Mouse (Mus musculus): ENCODE results near the gene Gm16253.

Gene Gm16253

DNA sequence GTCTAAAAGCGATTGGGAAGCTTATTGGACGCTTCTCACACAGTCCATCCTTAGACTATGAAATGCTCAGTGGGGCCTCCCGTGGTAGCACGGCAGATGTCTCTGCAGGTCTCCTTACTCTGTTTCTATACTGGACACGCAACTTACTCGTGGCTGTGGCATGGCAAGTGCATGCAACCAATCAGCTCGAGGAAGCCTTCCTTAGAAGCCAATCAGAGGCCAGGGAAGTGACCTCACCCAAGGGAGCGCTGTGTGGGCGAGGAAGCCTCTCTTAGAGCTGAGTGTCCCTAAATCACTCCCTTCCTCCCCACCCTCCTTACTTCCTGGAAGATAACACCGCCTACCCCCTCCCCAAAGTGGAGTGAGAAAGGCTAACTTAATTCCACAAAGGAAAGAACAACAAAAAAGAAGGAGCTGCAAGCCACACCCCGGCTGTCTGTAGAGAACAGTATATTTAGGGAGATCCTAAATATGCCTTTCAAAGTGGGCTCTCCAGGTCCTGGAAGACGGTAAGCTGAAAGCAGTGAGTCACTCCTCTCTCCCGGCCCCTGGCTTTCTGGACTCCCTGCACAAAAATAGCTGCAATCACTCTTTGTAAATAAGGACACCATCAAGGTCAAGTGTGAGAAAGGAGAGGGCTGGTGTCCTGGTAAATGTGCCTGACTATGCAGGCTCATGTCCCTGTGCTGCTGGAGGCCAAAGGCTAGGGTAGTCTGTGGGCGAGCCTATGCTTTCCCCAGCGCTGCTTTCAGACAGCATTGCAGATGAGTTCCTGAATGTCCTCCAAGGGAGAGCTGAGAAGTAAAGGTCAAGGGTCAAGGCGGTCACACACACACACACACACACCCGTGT lies at the start of gene Gm16253:
Gene Gm16253 (plus strand): TSS at position 295 of the 852 bp plus-strand sequence.
- peak; percentile 96 for DNase-seq

DNA sequence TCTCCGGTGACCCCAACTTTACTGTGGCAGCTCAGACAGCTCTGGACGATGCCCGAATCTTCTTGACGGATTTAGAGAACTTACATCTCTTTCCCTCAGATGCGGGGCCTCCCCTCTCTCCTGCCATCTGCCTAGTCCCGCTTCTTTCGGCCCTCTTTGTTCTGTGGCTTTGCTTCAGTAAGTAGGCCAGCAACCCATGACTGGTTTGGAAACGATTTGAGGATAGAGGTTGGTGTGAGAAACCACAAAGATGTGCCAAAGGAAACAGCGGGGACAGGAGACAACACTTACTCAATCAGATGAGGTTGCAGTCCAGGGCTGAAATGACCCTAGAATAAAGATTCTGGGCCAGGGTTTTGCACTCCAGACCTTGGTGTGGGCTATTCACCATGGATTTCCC lies 48.3 kb upstream of the Gm16253 start:
- no peak for DNase-seq

DNA sequence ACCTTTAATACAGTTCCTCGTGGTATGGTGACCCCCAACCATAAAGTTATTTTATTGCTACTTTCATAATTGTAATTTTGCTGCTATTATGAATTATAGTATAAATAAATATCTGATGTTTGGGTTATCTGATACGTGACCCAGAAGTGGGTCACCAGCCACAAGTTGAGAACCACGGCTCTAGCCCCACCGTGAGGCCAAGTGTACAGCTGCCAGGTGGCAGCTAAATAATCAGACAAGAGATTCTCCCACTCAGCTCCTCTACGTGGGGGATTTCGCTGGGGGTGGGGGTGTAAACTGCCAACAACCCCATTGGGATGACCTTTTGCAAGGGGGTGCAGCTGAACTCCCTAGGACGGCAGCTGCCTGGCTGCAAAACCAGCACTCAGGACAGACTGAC lies 44.7 kb upstream of the Gm16253 start:
- DNase-seq, result no peak

DNA sequence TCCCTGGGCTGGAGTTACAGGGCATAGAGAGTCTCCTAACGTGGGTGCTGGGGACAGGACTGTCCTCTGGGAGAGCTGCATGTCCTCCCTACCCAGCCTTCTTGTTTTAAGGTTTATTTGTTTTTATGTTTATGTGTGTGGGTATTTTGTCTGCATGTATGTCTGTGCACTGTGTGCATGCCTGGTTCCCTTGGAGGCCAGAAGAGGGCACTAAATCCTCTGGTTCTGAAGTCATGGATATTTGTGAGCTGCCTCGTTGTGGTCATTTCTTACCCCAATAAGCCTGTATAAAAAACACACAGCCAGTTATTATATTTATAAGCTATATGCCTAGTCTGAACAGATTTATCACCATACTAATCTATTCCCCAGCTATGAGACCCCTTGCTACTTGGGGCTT lies 42.5 kb upstream of the Gm16253 start:
- no peak for DNase-seq

DNA sequence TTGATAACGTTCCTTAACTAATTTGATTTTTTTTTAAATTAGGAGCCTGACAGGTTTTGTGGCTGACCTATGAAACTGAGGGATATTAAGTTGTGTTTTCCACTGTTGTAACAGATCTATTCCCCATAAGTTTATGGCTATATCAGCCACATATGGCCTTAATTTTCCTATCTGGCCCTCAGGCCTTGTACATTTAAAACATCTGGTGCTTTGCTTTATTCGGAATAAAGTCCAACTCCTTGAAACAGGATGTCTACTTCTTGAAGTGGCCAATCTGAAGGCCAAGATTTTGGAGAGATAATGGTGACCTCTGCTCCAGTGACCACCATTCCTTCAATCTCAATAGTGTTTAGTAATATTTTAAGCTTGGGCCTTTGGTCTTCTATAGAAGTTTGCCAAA lies 37.5 kb upstream of the Gm16253 start:
- DNase-seq, result no peak

DNA sequence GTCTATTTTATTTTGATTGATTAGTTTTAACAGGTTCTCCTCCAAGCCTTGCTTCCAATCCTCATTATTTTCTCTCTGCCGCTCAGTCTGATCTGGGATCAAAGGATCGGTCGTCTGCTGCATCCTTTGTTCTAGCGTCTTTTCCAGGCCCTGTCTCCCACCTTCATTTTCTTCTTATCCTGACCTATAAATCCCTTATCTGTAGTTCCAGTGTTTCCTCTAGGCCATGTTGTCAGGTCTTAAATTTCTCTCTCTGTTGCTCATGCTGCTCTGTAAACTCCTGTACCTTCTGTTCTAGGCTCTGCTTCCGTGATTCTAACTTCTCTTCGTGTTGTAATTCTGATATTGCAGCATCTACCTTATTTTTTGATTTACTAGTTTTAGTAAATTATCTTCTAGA lies 36.0 kb upstream of the Gm16253 start:
- no peak for DNase-seq

DNA sequence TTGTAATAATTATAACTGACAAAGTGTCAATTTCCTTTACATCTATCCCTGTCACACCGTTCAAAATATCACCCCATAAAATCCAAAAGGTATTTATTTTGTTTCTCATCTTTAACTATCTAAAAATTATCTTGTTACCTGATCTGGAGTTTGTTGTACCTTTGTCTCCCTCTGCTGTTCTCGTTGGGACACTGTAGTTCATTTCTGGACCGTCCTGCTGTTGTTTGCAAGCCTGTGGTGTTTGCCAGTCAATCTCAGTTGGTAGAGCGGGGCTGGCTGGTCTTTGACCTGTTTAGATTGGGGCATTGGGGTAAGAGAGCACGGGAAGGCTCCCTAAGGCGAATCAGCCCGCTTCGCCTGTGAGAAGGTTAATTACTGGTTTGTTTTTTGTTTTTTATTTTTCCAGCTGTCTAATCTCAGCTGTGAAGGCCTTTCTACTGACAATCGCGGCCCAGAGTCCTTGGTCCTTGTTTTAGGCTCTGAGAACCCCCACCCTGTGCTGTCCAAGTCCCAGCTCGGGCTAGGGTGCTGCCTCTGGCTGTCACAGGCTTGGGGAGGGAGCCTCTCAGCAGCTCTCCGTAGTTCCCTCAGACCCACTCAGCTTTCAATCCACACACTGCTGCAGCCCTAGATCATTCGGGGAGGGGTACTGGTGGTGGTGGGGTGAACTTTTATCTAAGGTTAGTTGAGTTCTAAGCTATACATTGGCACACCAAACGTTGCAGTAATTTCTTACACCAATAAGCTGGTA lies 35.3 kb upstream of the Gm16253 start:
- no peak for DNase-seq

DNA sequence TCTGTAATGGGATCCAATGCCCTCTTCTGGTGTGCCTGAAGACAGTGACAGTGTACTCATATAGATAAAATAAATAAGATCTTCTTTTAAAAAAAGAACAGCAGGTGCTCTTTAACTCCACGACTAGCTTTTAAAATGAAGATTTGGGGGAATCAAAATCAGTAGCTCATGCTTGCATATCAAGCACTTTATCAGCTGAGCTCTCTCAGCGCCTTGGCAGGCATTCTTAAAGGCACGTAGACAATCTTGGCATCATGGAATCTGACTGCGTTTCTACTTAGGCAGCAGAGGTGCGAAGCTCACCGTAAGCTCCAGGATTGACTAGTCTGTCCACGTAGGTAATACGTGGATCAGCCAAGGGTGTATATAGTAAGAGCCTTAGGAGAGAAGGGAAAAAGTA lies 34.2 kb upstream of the Gm16253 start:
- no peak for DNase-seq

DNA sequence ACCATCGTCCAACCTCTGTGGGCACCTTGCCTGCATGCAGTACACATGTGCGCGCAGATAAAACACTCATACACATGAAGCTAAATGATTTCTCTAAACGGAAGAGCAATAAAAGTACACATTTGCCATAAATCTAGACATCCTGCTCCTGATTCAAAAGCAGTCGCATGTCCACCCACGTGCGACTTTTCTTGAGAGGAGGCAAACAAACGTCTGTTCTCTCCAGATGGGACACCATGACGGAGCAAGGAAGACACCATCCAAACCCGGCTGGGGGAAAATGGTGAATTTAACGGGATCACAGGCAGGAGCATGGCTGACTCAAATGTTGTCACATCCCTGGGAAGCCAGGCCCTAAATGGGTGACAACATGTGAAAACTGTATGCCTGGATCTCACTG lies 33.4 kb upstream of the Gm16253 start:
- no peak for DNase-seq

DNA sequence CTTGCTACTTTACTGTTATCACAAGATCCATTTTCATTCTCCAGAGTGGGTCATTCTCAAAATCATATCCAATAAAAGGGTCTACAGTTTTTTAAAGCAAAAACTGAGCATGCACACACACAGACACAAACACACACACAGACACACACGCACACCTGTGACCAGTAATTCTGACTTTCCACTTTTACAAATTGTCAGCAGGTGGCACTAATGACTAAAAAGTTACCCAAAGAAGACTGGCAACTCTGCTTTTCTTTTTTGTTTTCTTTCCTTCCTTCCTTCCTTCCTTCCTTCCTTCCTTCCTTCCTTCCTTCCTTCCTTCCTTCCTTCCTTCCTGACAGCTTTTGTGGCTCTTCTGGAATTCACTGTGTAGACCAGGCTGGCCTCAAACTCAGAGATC lies 31.2 kb upstream of the Gm16253 start:
- no peak for DNase-seq

DNA sequence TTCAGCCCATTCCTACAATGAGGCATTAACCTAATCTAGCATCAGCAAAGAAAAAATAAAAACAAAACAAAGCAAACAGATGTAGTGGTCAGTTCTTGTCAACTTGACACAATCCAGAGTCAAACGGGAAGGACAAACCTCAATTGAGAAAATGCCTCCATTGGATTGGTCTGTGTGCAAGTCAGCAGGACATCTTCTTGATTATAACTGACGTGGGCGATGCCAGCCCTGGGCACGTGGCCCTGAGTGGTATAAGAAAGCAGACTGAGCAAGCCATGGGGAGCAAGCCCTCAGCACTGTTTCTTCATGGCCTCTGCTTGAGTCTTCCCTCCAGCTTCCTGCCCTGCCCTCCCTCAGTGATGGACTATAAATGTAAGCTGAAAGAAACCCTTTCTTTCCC lies 29.9 kb upstream of the Gm16253 start:
- DNase-seq, result no peak

DNA sequence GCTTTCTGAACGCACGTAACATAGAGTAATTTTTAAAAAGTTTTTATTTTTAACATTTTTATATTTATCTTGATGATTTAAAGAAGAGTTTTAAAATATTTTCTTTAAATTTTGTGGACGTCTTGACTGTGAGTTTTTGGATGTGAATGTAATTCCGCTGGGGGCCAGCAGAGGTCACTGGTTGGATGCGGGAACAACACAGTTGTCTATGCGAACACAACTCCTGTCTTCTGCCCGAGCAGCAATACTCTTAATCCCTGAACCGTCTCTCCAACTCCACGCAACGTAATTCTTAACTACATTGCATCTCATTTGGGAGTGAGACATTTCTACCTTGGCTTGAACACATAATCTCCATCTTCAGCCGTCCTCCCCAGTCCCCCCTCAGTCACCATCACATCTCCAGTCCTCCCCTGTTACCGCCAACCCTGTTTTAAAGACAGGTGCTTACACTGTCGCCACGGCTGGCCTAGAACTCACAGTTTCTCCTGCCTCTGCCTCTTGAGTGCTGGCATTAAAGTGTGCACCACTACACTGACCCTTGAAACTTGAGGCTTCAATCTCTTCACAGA lies 29.3 kb upstream of the Gm16253 start:
- DNase-seq, result peak; percentile 60

DNA sequence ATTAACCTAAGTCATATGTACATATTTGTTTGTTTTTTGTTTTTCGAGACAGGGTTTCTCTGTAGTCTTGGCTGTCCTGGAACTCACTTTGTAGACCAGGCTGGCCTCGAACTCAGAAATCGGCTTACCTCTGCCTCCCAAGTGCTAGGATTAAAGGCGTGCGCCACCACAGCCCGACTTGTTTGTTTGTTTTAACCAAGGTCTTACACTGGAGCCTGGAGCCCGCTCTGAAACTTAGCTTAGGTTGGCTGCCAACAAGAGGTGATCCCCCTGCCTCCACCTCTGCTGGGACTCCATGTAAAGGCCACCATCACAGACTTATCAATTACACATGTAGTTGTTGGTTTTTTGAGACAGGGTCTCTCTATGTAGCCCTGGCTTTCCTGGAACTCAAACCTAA lies 28.0 kb upstream of the Gm16253 start:
- no peak for DNase-seq

DNA sequence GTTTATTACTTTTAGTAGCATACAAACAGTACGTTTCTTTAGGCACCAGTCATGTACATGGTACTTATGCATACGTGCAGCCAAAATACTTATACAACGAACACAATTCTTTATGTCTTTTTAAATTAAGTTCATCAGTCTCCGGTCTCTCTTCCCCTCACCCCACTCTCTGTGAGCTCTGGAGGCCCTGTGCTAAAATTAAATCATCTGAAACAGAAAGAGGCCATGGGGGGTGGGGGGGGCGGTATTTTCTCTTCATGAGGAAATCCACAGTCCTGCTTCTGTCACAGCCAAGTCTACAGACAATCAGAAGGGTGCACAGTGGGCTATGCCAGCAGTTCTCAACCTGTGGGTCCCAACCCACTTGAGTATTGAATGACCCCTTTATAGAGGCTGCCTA lies 27.4 kb upstream of the Gm16253 start:
- DNase-seq, result no peak

DNA sequence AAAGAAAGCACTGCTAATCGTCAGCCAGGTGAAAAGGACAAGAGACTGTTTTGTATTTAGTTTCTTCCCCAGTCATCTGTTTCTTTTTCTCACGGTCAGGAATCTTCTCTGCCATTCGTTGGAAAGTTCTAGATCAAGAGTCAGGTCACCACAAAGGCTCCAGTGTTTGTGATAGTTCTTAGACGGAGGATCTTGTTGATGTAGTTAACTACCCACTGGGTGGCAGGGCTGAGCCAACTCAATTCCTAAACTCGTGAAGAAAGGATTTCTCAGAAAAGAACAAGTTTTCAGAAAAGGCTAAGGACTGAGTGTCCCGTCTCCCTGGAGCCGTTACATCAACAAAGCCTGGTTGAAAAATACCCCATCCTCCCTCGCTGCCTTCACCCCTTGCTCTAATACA lies 25.6 kb upstream of the Gm16253 start:
- DNase-seq, result peak; percentile 69

DNA sequence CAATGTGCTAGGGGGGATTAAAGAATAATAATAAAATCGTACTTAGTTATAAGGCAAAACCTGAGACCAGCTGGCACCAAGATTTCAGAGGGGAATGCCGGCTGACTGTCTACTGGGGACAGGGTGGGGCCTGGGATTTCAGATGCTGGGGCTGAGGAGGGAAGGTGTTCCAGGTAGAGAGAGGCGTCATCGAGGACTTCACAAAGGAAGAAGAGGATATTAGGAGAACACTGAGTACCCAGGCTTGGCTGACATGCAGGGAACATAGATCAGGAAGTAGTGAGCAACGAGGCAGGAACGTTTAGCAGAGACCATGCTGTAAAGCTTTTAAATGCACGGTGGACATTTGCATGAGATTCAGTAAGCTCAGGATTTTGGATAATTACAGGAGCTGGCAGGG lies 24.9 kb upstream of the Gm16253 start:
- DNase-seq, result no peak

DNA sequence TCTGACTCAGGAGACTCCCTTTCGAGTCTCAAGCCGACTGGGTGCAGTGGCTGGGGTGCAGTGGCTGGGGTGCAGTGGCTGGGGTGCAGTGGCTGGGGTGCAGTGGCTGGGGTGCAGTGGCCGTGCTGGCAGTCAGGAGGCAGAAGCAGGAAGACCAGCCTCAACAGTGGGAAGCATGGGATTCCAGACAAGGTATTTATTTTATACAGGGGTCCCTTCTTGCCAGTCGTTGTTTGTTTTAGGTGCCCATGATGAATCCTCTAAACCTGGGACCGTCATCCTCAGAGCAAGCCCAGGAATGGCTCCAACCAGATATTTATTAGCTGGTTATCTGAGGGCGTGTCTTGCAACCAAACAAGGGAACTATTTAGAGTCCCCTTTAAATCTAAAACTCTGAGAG lies 23.2 kb upstream of the Gm16253 start:
- no peak for DNase-seq

DNA sequence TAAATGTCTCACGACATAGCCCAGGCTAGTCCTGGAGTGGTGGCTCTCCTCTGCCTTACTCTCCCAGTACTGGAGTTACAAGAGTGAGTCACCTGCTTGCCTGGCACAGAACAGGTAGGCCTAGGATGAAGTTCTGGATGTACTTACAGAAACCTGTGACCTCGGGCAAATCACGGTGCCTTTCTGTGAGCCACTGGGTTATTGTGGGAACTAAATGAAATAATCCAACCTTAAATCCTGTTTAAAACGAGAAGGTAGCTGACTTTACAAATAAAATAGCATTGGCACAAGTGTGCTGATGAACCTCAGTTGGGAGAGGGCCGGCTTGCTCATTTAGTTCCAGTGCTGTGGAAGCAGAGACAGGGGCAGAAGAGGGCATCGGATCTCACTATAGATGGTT lies 22.5 kb upstream of the Gm16253 start:
- peak; percentile 34 for DNase-seq

DNA sequence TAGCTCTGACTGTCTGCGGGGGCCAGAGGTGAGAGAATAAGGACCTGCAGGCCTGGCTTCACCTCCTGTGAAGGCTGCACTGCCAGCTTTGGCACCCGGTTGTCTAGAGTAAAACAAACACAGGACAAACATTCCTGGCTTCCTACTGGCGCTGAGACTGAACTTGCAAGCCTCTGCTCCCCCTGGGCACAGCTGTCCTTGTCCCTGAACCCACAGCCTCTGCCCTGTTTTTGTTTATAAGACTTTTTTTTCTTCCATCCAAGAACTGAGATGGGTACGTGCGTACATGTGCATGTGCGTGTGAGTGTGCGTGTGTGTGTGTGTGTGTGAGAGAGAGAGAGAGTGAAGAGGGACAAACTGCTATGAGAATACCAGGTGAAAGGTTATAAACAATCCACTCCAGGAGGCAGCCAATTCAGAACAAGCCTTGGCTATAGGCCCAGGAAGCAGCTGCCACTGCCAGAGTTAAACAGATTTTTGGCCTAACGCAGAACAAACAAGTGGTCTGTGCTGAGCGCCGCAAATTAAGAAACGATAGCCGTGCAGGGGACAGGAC lies 21.7 kb upstream of the Gm16253 start:
- peak; percentile 92 for DNase-seq

DNA sequence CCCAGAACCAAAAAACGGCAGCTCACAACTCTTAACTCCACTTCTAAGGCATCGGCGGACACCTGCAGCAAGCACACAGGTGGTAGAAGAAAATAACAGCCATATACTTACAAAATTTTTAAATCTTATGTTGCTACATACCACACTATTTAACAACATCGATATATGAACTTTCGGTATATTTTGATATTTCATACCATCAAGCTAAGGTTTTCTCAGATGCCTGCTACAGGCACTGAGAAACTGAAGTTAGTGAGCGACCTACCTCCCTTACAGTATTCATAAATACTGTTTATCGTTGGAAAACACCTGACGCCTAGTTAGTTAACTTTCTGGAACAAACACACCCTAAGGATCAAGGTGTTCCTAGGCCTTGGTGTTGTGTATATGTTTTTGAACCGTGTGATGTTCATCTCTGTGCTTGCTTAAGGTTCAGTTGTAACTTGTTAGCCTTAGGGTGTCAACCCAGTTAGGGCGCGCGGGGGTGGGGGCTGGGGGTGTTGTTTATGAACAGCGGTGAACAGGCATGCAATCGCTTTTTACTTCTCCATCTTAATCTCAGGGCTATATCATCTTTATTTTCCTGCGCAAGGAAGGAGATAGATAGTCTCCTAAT lies 20.7 kb upstream of the Gm16253 start:
- DNase-seq, result no peak

DNA sequence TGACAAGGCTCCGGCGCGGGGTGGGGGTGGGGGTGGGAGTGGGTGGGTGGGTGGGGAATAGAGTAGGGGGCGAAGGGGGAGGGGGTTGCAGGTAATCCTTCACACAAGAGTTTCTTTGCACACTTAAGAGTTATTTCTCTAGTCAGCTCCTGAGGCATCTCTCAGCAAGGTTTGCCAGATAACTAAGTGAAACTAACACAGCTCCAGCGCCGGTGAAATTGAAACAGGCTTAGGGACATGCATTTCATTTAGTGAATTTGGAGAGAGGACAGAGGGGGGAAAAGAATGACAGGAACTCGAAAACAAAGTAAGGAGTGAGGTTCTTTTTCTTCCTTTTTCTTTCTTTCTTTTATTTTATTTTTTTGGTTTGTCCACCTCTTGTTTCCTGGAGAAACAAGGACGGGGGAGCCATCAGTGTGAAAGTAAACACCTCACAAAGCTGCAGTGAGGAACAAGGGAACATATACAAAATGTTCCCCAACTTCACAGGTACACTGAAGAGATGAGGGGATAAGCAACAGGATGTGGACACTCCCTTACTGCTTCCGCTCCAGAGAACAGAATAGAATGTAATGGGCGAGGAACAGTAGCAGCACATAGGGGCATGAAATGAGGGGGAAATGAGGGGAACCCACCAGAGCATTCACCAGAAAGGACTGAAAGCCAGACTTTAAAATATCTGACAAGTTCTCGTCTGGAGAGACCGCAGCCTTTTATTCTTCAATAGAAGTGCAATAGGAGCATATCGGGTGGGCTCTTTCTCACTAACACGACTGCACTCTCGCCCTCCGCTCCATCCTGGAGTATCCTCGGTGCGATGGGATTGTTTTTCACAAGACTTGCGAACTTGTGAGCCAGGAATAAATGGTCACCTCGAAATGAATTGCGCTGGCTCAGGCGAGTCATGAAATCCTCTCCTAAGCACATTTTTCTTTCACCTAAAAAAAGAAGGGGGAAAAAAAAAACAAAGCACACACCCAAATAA lies 19.8 kb upstream of the Gm16253 start:
- peak; percentile 30 for DNase-seq

DNA sequence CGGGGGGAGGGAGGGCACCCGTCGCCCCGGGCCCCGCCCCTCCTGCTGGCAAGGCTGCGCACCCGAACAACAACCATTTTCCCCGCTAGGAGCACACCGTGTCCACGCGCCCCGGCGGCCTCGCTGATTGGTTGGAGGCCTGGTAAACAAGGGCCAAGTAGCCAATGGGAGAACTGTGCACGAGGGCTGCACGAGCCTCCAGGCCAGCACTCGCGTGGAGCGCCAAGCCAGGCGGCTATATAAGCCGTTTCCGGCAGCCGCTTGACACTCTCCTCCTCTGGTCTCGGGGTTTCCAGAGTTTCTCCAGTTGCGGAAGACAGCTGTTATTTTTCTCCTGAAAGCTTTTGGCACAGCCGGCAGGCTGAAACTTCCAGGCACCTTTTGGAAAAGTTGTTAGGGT lies 19.1 kb upstream of the Gm16253 start, which contains the start of gene Txnip:
Gene Txnip (plus strand): TSS at position 264 of the 400 bp plus-strand sequence.
- peak; percentile 100 for DNase-seq
